8 mouse cellular contexts compared by ENCODE assay signal in the genomic region with DNA sequence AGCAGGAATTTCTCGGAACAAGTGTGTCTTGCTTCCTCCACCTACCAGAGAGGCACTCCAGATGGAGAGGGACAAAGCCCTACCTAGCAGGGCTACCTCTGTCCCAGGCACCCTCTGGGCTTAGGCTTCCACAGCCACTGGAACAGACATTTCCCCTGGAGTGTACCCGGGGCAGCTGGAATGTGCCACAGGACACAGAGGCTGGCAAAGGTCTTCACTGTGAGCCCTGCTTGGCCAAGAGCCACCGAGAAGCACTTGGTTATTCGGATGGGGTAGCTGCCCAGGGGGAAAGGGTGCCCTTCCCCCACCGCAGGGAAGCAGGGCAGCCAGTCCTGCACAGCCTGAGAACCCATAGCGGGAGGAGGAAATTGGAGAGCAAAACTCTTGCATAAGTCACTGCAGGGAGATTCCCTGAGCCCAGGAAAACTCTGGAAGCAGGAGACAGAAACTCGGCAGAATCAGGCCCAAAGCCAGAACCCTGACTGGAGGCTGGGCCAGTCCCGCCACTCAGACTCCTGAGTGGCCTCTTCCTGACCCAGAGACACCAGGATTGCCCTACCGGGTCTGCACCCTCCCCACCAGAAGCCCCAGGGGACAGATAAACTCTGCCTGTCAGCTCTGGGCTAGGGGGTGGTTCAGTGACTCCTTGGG. TPM values are rescaled to one million over a fixed set of nuclear protein-coding genes. Genes with fewer than 3 reads are reported as not detected.
DNase-seq lines count a peak whose midpoint lies in the region; ATAC-seq and TF ChIP-seq lines count a peak whose summit lies in the region.
"Had no signal": no experiment of that assay in that cellular context is flagged by ENCODE, and none has a peak within 500 bp of the region (broad histone marks: within the 10 kb centered on the region; RNA-seq: fewer than 3 reads in every experiment).

No protein-coding gene starts in this region.

- no peaks in the 10 kb centered on the region for H3K9me3 ChIP-seq in ES-E14 (ENCODE audit: control insufficient read depth, insufficient read depth, low read depth, low read length)
- H3K9me3 ChIP-seq in embryonic facial prominence, embryonic 13.5 days: no peaks in the 10 kb centered on the region
- H3K9me3 ChIP-seq in heart, embryonic 14.5 days (ENCODE audit: control insufficient read depth, low read length): no peaks in the 10 kb centered on the region
- H3K9me3 ChIP-seq in midbrain, embryonic 16.5 days (replicated peaks; ENCODE audit: control insufficient read depth, low read length, poor library complexity, severe bottlenecking): no peaks in the 10 kb centered on the region
- H3K9me3 ChIP-seq: liver, embryonic 15.5 days had no signal

- H3K27me3 ChIP-seq in embryonic facial prominence, embryonic 13.5 days: no peaks in the 10 kb centered on the region
- H3K27me3 ChIP-seq in heart, embryonic 14.5 days (ENCODE audit: control insufficient read depth, insufficient read depth, low read length): no peaks in the 10 kb centered on the region
- no peaks in the 10 kb centered on the region for H3K27me3 ChIP-seq in midbrain, embryonic 16.5 days (ENCODE audit: control insufficient read depth, insufficient read depth, low read depth, low read length)

- ATAC-seq in embryonic facial prominence, embryonic 13.5 days (ENCODE audit: insufficient number of reproducible peaks, insufficient read depth, low FRiP score, low TSS enrichment, low read depth): no peak
- no peak for ATAC-seq in heart, embryonic 14.5 days (ENCODE audit: insufficient number of reproducible peaks, insufficient read depth, low FRiP score, low read depth)
- no peak; the same call in 1 of the 2 replicates for ATAC-seq in midbrain, embryonic 16.5 days

- 0 out of 2 replicates have a peak overlapping the region, but pooled peaks have one; percentile 14 for H3K4me2 ChIP-seq in embryonic facial prominence, embryonic 13.5 days
- no peak overlapping the region for H3K4me2 ChIP-seq in heart, embryonic 14.5 days (ENCODE audit: low read length)
- no peak overlapping the region for H3K4me2 ChIP-seq in midbrain, embryonic 16.5 days (ENCODE audit: low read length)
- H3K4me2 ChIP-seq: liver, embryonic 15.5 days had no signal

- H3K36me3 ChIP-seq in ES-E14 (ENCODE audit: control insufficient read depth, insufficient read depth, low read length, poor library complexity, severe bottlenecking): peaks cover 9% of the 10 kb centered on the region
- H3K36me3 ChIP-seq in embryonic facial prominence, embryonic 13.5 days: no peaks in the 10 kb centered on the region
- H3K36me3 ChIP-seq in heart, embryonic 14.5 days (ENCODE audit: control insufficient read depth, insufficient read depth, low read length): no peaks in the 10 kb centered on the region
- H3K36me3 ChIP-seq in midbrain, embryonic 16.5 days (ENCODE audit: control insufficient read depth, insufficient read depth, low read length): no peaks in the 10 kb centered on the region
- H3K36me3 ChIP-seq: liver, embryonic 15.5 days had no signal

- no peak overlapping the region for H3K9ac ChIP-seq in ES-E14 (ENCODE audit: insufficient read depth, low read depth, low read length, poor library complexity, severe bottlenecking)
- H3K9ac ChIP-seq in embryonic facial prominence, embryonic 13.5 days: peak overlapping the region; percentile 52; the same call in 1 of the 2 replicates
- peak overlapping the region; percentile 44; the same call in 1 of the 2 replicates for H3K9ac ChIP-seq in heart, embryonic 14.5 days (ENCODE audit: low read length)
- H3K9ac ChIP-seq in midbrain, embryonic 16.5 days (ENCODE audit: low read depth, low read length): no peak overlapping the region
- H3K9ac ChIP-seq: liver, embryonic 15.5 days had no signal

- WGBS in embryonic facial prominence, embryonic 13.5 days: 20% methylated on average over 9 of the region's 9 CpGs
- WGBS in heart, embryonic 14.5 days: 22% methylated on average over 9 of the region's 9 CpGs
- 41% methylated on average over 9 of the region's 9 CpGs for WGBS in midbrain, embryonic 16.5 days

- DNase-seq in 3134 (ENCODE audit: extremely low read depth, insufficient read length, low spot score): peak; percentile 67
- no peak for DNase-seq in ES-E14 (ENCODE audit: low read depth, low spot score)
- peak; percentile 45 for DNase-seq in layer of hippocampus, adult 8-10 months (ENCODE audit: low spot score in 2 of 2)
- no peak for DNase-seq in thymus, postnatal 14 days

- peaks cover 12 to 23% of the 10 kb centered on the region in 2 experiments for H3K4me1 ChIP-seq in ES-E14 (ENCODE audit: control insufficient read depth in 2 of 2, insufficient read depth in 2 of 2, low read length in 2 of 2, poor library complexity in 1 of 2)
- H3K4me1 ChIP-seq in embryonic facial prominence, embryonic 13.5 days: peaks cover 29% of the 10 kb centered on the region
- peaks cover 6 to 11% of the 10 kb centered on the region in 2 experiments for H3K4me1 ChIP-seq in heart, embryonic 14.5 days (ENCODE audit: control insufficient read depth in 2 of 2, insufficient read depth in 2 of 2, low read length in 2 of 2)
- no peaks in the 10 kb centered on the region; the same call in 1 of the 2 replicates for H3K4me1 ChIP-seq in midbrain, embryonic 16.5 days (ENCODE audit: control insufficient read depth, insufficient read depth, low read length)

- in situ Hi-C loops in ES-E14 (cut with MboI; ENCODE audit: low sequenced_read_pairs in 2 of 2, unreplicated experiment in 2 of 2): no loop called here

- no peak overlapping the region for H3K4me3 ChIP-seq in ES-E14 (ENCODE audit: insufficient read depth in 1 of 2, low read depth in 1 of 2, low read length in 2 of 2, poor library complexity in 1 of 2, severe bottlenecking in 1 of 2)
- no peak overlapping the region for H3K4me3 ChIP-seq in embryonic facial prominence, embryonic 13.5 days
- H3K4me3 ChIP-seq in heart, embryonic 14.5 days (ENCODE audit: control insufficient read depth in 1 of 2, insufficient read depth in 1 of 2, low read depth in 1 of 2, low read length in 2 of 2): no peak overlapping the region
- H3K4me3 ChIP-seq in midbrain, embryonic 16.5 days (ENCODE audit: low read depth, low read length): no peak overlapping the region
- H3K4me3 ChIP-seq: liver, embryonic 15.5 days had no signal

- 0 out of 2 replicates have a peak overlapping the region, but pooled peaks have one; percentile 13 for H3K27ac ChIP-seq in ES-E14 (ENCODE audit: insufficient read depth, low read depth, low read length, poor library complexity, severe bottlenecking)
- peak overlapping the region; percentile 71 for H3K27ac ChIP-seq in embryonic facial prominence, embryonic 13.5 days
- no peak overlapping the region; a peak in 1 of 4 replicates for H3K27ac ChIP-seq in heart, embryonic 14.5 days (replicated peaks in 1 of 2; ENCODE audit: control insufficient read depth in 1 of 2, insufficient read depth in 1 of 2, low read depth in 2 of 2, low read length in 2 of 2)
- peak overlapping the region; percentile 37 for H3K27ac ChIP-seq in midbrain, embryonic 16.5 days (ENCODE audit: low read length)
- H3K27ac ChIP-seq: liver, embryonic 15.5 days had no signal

TF ChIP-seq in ES-E14, 5 proteins besides CTCF, POLR2A, EP300 and RAD21:
- TF ChIP-seq ZC3H11A (IDR thresholded peaks at IDR 0.05; ENCODE audit: borderline replicate concordance, low read depth, low read length): no peak
- no peak for TF ChIP-seq ZNF384 (IDR thresholded peaks at IDR 0.05; ENCODE audit: low read depth, low read length)
- TF ChIP-seq HCFC1 (IDR thresholded peaks at IDR 0.05; ENCODE audit: borderline replicate concordance, insufficient read depth, low read length): no peak
- no peak for TF ChIP-seq CHD2 (IDR thresholded peaks at IDR 0.05; ENCODE audit: low read depth, low read length)
- no peak for TF ChIP-seq MAFK (IDR thresholded peaks at IDR 0.05; ENCODE audit: insufficient read depth, low read depth, low read length)

RNA-seq across cellular contexts. Expression of gene Alpl, which starts 12.5 kb away (rescaled TPM):
- total RNA-seq in ES-E14 (2012; rRNA removed): 234 and 330 TPM in 2 replicates
- polyA plus RNA-seq in embryonic facial prominence, embryonic 13.5 days (2015; fragmentation: Nextera tagmentation; extraction: Ambion mirVana): 110 and 122 TPM in 2 replicates
- 2.2 and 3.0 TPM in 2 replicates for polyA plus RNA-seq in heart, embryonic 14.5 days (2014; fragmentation: Nextera tagmentation; extraction: Ambion mirVana)
- 1 to 10 TPM; 6.2 to 9.3 (median 7.1) TPM for total RNA-seq in layer of hippocampus, adult 8-10 months (2022)
- polyA plus RNA-seq in midbrain, embryonic 16.5 days (2015; fragmentation: Nextera tagmentation; extraction: Ambion mirVana): 9.1 and 12.1 TPM in 2 replicates

Comparison
In these comparisons a context has a peak if more than half of its experiments do, and no peak if none do; other contexts are left out.
1. DNase-seq: peak in 3134 (single experiment) and layer of hippocampus, adult 8-10 months (2 of 2); none in ES-E14 (single experiment) and thymus, postnatal 14 days (single experiment).
2. H3K27ac ChIP-seq: peak in ES-E14 (single experiment), embryonic facial prominence, embryonic 13.5 days (single experiment) and midbrain, embryonic 16.5 days (single experiment); none in heart, embryonic 14.5 days (0 of 2).
3. H3K9ac ChIP-seq: peak in embryonic facial prominence, embryonic 13.5 days (single experiment) and heart, embryonic 14.5 days (single experiment); none in ES-E14 (single experiment) and midbrain, embryonic 16.5 days (single experiment).